Mouse (Mus musculus): ENCODE measurements around the gene Megf8.
"Not testable (repeated sequence)": the region's sequence is repeated elsewhere in the genome, so short reads cannot be mapped to it uniquely, and the experiment has no call there.

Megf8 gene

GRCm38 (mm10) chr7:25296945-25297453 lies 20.0 kb upstream of the Megf8 start:
- DNase-seq (ENCODE audit: extremely low spot score, low spot score) = no peak

GRCm38 (mm10) chr7:25297454-25298325 lies 19.3 kb upstream of the Megf8 start, which contains the start of gene Pafah1b3:
Gene Pafah1b3 (minus strand): TSS chr7:25297986.
- DNase-seq (ENCODE audit: extremely low spot score, low spot score) = peak; percentile 90

GRCm38 (mm10) chr7:25301063-25301462 lies 15.9 kb upstream of the Megf8 start, which contains the start of gene Prr19:
Gene Prr19 (plus strand): TSS chr7:25301411.
- peak; percentile 49 for DNase-seq (ENCODE audit: extremely low spot score, low spot score)

GRCm38 (mm10) chr7:25303003-25303684 lies 13.8 kb upstream of the Megf8 start:
- no peak for DNase-seq (ENCODE audit: extremely low spot score, low spot score)

- no peak for DNase-seq (ENCODE audit: extremely low spot score, low spot score)
Observed at GRCm38 (mm10) chr7:25303685-25304006, 13.3 kb upstream of the Megf8 start.

GRCm38 (mm10) chr7:25305481-25305880 lies 11.5 kb upstream of the Megf8 start:
- no peak for DNase-seq (ENCODE audit: extremely low spot score, low spot score)

- DNase-seq (ENCODE audit: extremely low spot score, low spot score) = peak; percentile 78
Observed at GRCm38 (mm10) chr7:25305956-25306613, 10.9 kb upstream of the Megf8 start, which contains the start of gene Tmem145. Gene Tmem145 (plus strand): TSS chr7:25306106.

- DNase-seq (ENCODE audit: extremely low spot score, low spot score) = no peak
Observed at GRCm38 (mm10) chr7:25306614-25306996, 10.4 kb upstream of the Megf8 start.

- no peak for DNase-seq (ENCODE audit: extremely low spot score, low spot score)
Observed at GRCm38 (mm10) chr7:25308702-25309318, 8.2 kb upstream of the Megf8 start.

- DNase-seq (ENCODE audit: extremely low spot score, low spot score) = no peak
Observed at GRCm38 (mm10) chr7:25309425-25309824, 7.5 kb upstream of the Megf8 start.

GRCm38 (mm10) chr7:25311193-25311592 lies 5.8 kb upstream of the Megf8 start:
- no peak for DNase-seq (ENCODE audit: extremely low spot score, low spot score)

- no peak for DNase-seq (ENCODE audit: extremely low spot score, low spot score)
Observed at GRCm38 (mm10) chr7:25313325-25313724, 3.6 kb upstream of the Megf8 start.

GRCm38 (mm10) chr7:25314606-25315305 lies 2.2 kb upstream of the Megf8 start:
- no peak for DNase-seq (ENCODE audit: extremely low spot score, low spot score)

GRCm38 (mm10) chr7:25315306-25316041 lies 1.5 kb upstream of the Megf8 start:
- peak; percentile 50 for DNase-seq (ENCODE audit: extremely low spot score, low spot score)

GRCm38 (mm10) chr7:25317446-25317999 lies 559 bp downstream of the Megf8 start:
- DNase-seq (ENCODE audit: extremely low spot score, low spot score) = no peak

- DNase-seq (ENCODE audit: extremely low spot score, low spot score) = peak; percentile 75
Observed at GRCm38 (mm10) chr7:25322058-25322484, 5.1 kb downstream of the Megf8 start.

GRCm38 (mm10) chr7:25323219-25323618 lies 6.3 kb downstream of the Megf8 start:
- DNase-seq (ENCODE audit: extremely low spot score, low spot score) = no peak

GRCm38 (mm10) chr7:25325431-25325830 lies 8.5 kb downstream of the Megf8 start:
- not testable (repeated sequence) for DNase-seq (ENCODE audit: extremely low spot score, low spot score)

GRCm38 (mm10) chr7:25326233-25326632 lies 9.3 kb downstream of the Megf8 start:
- DNase-seq (ENCODE audit: extremely low spot score, low spot score) = no peak
